Mouse (Mus musculus): ENCODE results near the gene Snx29. TPM values are rescaled to one million over a fixed set of nuclear protein-coding genes. Genes with fewer than 3 reads are reported as not detected.

Gene Snx29
- 3.2 and 4.8 TPM in 2 replicates for polyA plus RNA-seq (2021; fragmentation: Nextera tagmentation)
- long read RNA-seq, experiment 1, partial matches to known transcripts: 11 of 30 reads
- long read RNA-seq, experiment 1, other reads (novel, unspliced or antisense): 19 of 30 reads
- long read RNA-seq, experiment 2, partial matches to known transcripts: 0 of 5 reads
- long read RNA-seq, experiment 2, other reads (novel, unspliced or antisense): 5 of 5 reads

DNA sequence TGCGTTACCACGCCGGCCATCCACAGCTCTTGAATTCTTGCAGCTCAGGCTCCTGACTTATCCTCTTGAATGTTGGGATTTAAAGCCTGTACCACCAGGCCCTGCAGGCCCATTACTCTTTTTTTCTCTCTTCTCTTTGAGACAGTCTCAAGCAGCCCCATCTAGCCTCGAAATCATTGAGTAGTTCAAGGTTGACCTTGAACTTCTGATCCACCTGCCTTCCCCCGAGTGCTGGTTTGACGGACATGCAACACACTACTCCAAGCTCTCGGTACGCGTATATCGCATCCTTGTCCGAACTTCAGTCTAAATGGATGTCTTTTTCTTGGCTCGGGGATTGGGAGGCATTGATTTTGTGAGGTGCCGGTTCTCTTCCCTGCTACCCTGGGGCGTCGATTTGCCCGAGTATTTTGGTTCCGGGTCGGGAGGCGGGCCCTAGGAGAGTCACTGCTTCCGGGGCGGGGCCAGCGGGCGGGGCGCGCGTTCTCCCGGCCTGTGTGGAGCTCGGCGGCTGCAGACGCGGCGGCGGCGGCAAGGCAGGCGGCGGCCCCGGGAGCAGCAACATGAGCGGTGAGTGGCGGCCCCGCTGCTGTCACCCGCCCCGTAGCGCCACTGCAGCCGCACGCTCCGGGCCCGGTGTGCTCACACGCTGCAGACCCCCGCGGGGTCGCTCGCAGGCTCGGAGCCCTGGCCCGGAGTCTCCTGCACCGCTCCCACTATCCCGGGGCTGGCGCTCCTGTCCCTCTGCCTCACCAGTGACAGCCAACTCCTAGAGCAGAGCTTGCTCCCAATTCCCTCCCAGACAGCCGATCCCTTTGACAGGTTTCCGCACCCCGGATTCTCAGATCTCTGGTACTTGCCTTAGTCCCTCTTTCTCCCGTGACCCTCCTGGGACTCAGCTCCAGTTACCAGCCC is at the start of gene Snx29:
TSS of gene Snx29 (plus strand) at position 500 of the 915 bp plus-strand sequence.

DNA sequence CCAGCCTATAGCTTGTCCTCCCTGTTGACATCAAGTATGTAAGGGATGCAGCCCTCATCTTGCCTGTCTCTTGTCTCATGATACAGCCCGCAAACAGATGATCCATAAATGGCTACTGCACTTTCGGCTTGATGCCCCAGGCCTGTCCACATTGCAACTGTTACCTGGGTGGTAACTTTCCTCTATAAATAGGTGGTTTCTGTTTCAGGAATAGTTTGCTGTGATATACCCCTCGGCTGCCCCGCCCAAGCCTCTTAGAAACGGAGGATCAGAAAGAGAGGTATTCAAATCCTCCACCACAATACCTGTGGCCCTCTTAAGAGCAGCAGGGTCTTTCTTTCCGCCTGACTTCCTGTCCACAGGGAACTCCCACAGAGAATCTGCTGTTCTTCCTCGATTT is 9.2 kb upstream of the Snx29 start, which contains the start of gene Tnfrsf17:
TSS of gene Tnfrsf17 (plus strand) at position 301 of the 400 bp plus-strand sequence.

Other genes starting within 250 kb of the Snx29 start
- 10.9 and 15.5 TPM in 2 replicates for gene Txndc11, start 188.3 kb upstream of the Snx29 start, polyA plus RNA-seq (2021; fragmentation: Nextera tagmentation)
- 9.5 and 13.9 TPM in 2 replicates for gene Zc3h7a, start 146.5 kb upstream of the Snx29 start, polyA plus RNA-seq (2021; fragmentation: Nextera tagmentation)
- 42.2 and 47.6 TPM in 2 replicates for gene Rsl1d1, start 119.6 kb upstream of the Snx29 start, polyA plus RNA-seq (2021; fragmentation: Nextera tagmentation)
- 9.9 and 29.2 TPM in 2 replicates for gene Gspt1, start 68.6 kb upstream of the Snx29 start, polyA plus RNA-seq (2021; fragmentation: Nextera tagmentation)
- 1.6 and 2.5 TPM in 2 replicates for gene Tnfrsf17, start 9.1 kb upstream of the Snx29 start, polyA plus RNA-seq (2021; fragmentation: Nextera tagmentation)

Measured in left cerebral cortex, adult 6 months (tissue).